Mouse (Mus musculus) MEL-GATA-1-ER (cell line): ENCODE measurements around the gene Nectin4.
A peak's percentile ranks its signal among the peaks of the same experiment; 100 is the strongest.

Source experiments
- DNase-seq: peaks from one replicate; pipeline ENCODE4 v3.0.0-alpha.2; 2012; ENCODE audit warnings: low read depth; ENCODE audit errors: extremely low read depth

The Nectin4 gene

DNA sequence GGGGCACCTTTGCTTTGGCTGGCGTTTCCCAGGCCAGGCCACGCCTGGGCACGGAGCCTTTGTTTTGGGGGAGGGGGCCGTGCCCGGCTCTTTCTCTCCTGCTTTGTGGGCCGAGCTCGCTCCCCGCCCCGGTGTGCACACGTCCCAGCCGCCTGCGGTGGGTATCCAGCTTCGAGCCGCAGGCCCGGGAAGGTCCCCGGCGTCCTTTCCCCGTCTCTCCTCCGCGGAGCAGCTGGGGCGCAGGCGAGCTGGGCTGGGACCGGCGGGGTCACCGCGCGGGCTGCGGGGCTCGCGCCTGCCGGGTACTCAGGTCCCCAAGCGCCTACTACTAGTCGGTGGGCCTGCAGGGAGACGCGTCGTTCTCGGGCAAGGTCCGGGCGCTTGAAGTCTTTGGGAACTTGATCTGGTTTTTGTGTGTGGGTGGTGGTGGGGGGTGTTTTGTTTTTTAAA lies 41.6 kb downstream of the Nectin4 start:
- no peak for DNase-seq

DNA sequence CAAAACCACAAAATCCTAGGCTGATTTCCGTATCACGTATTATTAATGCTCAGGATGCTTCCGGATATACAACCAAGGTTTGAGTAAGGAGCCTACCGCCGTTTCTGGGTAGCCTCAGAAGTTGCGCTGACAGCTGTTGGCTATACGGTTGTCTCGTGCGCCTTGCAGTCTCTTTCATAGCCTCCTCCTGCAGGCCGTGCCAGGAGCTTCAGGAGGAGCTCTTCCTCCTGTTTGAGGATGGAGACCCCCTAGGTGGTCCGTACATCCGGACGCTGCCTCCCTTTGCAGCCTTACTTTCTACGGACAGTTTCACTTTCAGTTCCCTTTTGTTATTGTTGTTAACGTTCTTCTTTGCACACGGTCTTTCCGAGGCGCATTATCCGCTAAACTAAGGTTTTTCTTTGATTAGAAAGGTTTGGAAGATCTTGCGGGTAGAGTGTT lies 42.1 kb downstream of the Nectin4 start:
- peak; percentile 42 for DNase-seq

DNA sequence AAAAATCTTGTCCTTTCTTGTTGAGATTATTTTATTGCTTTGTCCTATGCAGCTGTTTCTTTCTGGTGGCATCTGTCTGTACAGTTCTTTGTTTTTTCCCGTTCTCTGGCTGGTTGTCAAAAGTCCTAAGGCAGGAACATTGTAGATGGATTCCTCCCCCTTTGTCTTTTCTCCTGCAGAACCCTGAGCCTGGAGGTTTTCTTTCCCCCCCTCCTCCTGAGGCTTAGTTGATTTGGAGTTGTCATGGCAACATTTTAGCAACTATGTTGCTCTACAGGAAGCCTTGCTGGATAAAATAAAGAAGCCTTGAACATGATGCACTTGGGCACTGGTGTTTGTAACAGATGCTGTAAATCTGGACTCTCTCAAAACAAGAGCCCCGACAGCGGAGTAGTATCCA lies 42.5 kb downstream of the Nectin4 start:
- no peak for DNase-seq

DNA sequence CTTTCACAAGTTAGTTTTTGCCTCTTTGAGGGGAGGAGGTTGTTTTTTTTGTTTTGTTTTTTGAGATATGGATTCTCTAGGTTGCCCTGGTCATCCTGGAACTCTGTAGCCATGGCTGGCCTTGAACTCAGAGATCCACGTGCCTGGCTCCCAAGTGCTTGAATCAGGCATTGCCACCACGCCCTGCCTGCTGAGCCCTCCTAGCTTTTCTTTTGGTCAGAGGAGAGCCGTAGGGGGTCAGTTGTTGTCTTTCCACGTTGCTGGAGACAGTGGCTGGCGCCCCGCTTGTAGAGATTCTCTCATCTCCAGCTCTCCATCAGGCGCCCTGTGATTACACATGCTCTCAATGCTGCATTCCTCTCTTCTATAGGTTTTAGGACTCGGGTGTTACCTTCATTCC lies 43.7 kb downstream of the Nectin4 start:
- no peak for DNase-seq

DNA sequence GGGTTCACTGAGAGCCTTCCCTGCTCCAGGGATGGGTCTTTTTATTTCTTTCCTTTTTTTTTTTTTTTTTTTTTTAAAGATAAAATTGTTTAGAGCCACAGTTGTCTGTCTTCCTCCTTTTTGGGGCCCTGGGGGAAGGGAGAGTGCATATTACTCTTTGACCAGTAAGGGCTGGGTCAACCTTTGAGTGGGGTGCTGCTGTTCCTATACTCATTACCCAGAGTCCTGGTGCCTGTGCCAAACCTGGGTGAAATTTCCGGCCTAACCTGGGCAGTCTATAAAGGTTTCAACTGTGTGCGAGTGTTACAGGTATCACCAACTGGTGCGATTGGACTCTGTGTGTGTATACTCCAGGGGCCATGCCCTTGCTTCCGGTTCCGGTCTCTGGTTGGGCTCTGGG lies 48.8 kb downstream of the Nectin4 start, which contains the start of gene Tstd1:
Gene Tstd1, plus strand, starts transcription at position 213 of the 400 bp plus-strand sequence.
- no peak for DNase-seq

DNA sequence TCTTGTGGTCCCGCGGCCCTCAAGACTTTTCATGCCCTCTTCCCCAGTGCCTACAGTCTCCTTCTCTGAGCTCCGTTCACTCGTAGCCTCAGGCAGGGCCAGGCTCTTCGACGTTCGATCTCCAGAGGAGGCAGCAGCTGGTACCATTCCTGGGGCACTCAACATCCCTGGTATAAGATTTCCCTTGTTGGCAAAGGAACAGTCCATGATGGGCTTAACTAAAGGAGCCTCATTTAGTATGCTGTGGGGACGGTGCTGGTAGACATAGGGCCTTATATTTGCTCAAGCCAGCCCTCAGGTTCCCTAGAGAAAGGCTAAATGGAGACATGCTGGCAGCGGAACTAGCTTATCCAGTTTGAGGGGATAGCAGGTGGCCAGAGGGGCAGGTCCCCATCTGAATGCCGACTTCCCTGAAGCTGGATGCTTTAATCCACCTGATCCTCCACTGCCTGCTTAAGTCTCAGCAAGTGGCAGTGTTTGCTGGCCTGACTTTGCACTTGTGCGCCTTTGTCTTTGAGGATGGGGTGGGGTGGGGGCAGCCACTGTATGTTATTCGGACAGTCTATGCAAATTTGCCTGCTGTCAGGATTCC lies 49.5 kb downstream of the Nectin4 start:
- DNase-seq = no peak

DNA sequence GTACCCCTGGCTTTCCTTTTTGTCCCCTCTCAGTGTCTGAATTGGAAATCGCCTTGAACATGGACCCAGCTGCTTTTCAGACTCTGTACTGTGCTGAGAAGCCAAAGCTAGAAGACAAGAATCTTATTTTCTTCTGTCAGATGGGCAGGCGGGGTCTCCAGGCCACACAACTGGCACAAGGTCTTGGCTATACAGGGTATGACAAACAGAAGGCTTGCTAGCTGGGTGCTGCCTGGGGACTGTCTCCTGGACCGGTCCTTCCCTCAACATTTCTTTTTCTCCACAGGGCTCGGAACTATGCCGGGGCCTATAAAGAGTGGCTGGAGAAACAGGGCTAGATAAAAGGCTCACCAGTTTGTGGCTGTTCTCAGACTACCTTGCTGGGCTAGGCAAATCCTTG lies 50.0 kb downstream of the Nectin4 start:
- DNase-seq = no peak

DNA sequence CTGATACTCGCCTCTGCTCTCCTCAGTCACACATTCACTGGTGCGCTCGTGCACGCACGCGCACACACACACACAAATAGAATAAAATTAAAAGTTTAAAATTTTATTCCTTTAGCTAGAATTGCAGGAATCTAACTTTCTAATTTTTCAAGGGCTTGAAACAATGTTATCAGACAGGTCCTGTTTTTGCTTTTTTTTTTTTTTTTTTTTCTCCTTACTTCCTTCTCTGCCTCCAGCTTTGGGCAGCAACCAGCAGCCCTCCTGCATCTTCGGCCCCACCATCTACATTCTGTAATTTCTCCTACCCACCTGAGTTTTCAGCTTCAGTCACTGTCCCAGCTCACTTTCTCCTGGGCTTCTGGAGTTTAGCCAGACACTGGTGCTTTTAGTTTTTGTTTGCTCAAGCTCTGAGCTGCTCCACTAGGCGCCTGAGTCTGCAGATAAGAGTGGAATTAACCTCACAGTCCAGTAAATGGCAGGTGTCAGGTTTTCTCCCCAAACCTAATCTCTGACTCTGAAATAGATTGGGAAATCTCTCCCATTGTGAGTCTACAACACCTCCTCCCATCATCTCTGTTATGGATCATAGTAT lies 52.7 kb downstream of the Nectin4 start:
- no peak for DNase-seq

DNA sequence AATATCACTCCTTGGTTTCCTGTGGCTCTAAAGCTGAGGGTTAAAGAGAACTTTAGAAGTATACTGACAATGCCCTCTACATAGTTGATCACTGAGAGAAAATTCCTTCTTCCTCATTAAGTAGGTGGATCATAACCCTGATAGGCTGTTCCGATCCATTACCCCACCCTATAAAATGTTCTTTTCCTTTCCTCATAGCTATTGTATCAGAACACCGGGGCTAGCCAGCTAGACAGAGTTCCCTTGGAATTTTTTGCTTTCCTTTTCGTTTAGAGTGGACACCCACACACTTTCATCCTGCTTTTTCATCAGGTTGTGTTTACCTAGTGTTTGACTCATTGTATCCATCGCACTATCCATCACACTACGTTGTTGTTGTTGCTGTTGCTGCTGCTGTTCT lies 54.7 kb downstream of the Nectin4 start:
- DNase-seq = no peak

DNA sequence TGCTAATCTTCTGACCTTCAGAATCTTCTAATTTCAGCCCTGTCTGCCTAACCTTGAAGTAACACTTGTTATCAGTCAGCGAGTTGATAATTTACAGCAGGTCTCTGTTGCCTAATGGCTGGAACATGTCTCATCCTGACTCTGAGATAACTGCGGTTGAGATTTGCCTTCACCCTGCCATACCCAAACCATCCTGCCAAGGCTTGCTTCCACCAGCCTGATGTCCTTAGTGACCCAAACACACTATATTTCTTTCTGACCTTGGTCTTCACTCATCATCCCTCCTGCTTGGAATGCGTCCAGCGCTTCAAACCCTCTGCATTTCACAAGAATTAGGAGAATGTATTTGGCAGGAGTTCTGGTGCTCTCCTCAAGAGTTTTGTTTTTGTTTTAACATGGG lies 55.2 kb downstream of the Nectin4 start:
- no peak for DNase-seq

DNA sequence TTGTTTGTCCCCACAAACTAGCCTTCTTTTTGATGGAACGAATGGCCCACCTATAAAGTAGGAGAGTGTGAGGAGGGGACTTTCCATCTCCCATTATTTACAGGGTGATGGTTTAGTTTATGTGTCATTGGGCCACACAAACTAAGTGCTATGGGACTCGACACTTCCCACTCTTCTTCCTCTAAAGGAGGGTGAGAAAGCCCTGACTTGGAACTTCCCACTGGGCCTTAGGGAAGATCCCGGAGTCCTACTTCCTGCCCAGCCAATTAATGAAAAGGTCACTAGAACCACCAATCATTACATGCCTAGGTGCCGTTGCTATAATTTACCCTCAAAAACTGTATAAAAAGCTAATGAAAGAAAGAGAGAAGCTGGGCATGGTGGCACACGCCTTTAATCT lies 62.3 kb downstream of the Nectin4 start:
- DNase-seq = no peak

DNA sequence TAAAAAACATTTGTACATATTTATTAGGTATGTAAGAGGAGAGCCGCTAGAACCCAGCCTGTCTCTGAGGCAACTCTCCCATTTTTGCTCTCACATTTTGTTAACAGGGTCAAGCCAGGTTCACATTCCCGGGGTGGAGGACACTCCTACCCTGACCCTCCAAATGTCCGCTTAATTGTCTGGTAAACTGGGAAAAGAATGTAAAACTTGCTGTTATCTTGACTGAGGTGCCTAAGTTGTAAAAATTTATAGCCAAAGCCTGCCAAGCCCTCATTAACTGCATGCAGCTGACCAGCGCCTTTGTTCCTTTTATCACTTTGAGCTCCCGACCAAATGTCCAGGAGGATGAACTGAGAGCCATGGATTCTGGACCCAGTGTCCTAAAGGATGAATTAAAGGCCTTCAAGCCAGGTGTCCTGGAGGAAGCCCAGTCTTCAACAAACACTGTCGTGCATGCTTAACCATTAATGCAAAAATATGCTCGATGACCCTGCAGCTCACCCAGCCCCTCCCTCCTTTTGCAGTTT lies 65.5 kb downstream of the Nectin4 start:
- no peak for DNase-seq

DNA sequence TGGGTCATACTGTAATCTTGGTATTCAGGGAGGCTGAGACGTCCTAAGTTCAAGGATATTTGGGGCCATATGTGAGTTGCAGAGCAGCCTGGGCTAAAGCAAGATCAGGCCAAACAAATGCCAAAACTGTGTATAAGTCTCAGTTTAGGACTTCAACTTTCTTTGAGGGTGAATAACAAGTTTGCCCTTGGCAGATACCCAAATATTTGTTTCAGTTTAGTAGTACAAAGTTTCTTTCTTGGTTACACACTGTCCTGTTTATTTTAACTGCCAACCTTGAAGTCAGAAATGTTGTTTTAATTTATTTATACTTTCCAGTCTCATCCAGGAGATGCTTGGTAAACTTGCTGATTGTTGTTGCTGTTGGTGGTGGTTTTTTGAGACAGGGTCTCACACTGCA lies 66.1 kb downstream of the Nectin4 start:
- no peak for DNase-seq

DNA sequence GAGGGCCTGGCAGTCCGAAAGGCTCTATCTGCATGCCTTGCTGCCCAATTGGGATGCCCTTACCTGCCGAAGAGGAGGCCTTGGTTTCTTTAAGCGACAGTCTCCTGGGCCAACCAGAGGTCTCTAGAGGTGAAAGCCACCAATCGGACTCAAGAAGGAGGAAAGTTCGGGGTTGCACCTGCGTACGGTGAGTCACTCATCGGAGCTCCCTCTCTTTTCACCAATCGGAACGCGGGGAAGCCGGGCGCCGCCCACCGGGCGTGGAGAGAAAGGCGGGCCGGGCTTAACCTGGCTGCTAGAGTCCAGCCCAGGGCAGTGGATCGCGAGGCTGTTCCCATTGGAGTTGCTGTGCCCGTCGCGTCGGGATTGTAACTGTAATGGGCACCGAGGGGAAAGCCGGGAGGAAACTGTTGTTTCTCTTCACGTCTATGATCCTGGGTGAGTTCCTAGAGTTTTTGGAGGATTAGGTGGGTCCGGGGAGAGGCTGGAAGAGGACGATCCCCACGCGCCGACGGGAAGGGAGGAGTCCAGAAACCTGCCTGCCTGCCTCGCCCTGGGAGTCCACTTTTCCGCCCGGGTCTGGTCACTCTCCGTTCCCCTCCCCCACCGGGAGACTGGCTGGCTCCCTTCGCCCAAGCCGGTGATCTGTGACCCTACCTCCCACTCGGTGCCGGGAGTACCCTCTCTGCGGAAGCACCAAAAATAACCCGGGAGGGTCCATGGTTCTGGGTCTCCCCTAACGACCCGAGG lies 67.5 kb downstream of the Nectin4 start, which contains the start of gene F11r:
Gene F11r, plus strand, starts transcription at position 272 of the 750 bp plus-strand sequence.
- peak; percentile 47 for DNase-seq
